Mouse (Mus musculus): ENCODE results near the gene Ofcc1. TPM values are rescaled to one million over a fixed set of nuclear protein-coding genes. Genes with fewer than 3 reads are reported as not detected.

The Ofcc1 gene
- polyA plus RNA-seq, 1 experiment = not detected

GRCm38 (mm10) chr13:40267546-40267945 lies 93.7 kb downstream of the Ofcc1 start:
- WGBS = 90% methylated on average over 9 of the region's 9 CpGs
- Histone ChIP-seq H3K4me1 (ENCODE audit: control insufficient read depth, insufficient read depth, low read length) (no peaks in the 10 kb centered on the region), H3K4me3 (replicated peaks; ENCODE audit: extremely low read depth, low read depth, low read length) (no peak overlapping the region)
- TF ChIP-seq CTCF (IDR thresholded peaks at IDR 0.05; ENCODE audit: insufficient read depth, low read length) = no peak
- no peak for DNase-seq

GRCm38 (mm10) chr13:40263087-40263807 lies 98.0 kb downstream of the Ofcc1 start:
- no peak for DNase-seq
- WGBS = 60% methylated on average over 16 of the region's 16 CpGs
- H3K4me1 ChIP-seq (ENCODE audit: control insufficient read depth, insufficient read depth, low read length) = no peaks in the 10 kb centered on the region
- TF ChIP-seq CTCF (IDR thresholded peaks at IDR 0.05; ENCODE audit: insufficient read depth, low read length) (no peak), POLR2A (IDR thresholded peaks at IDR 0.05; ENCODE audit: borderline replicate concordance, extremely low read depth, low read depth, low read length) (no peak)
- no peak overlapping the region for H3K4me3 ChIP-seq (replicated peaks; ENCODE audit: extremely low read depth, low read depth, low read length)

- DNase-seq = no peak
- Histone ChIP-seq H3K4me1 (ENCODE audit: control insufficient read depth, insufficient read depth, low read length) (no peaks in the 10 kb centered on the region), H3K4me3 (replicated peaks; ENCODE audit: extremely low read depth, low read depth, low read length) (no peak overlapping the region)
- WGBS = 66% methylated on average over 5 of the region's 5 CpGs
- no peak for TF ChIP-seq CTCF (IDR thresholded peaks at IDR 0.05; ENCODE audit: insufficient read depth, low read length)
- TF ChIP-seq POLR2A (IDR thresholded peaks at IDR 0.05; ENCODE audit: borderline replicate concordance, extremely low read depth, low read depth, low read length) = no peak
Observed at GRCm38 (mm10) chr13:40258757-40259156, 102.5 kb downstream of the Ofcc1 start.

GRCm38 (mm10) chr13:40243821-40244220 lies 117.4 kb downstream of the Ofcc1 start:
- no peak overlapping the region for H3K4me3 ChIP-seq (replicated peaks; ENCODE audit: extremely low read depth, low read depth, low read length)
- DNase-seq = no peak
- no peak for TF ChIP-seq CTCF (IDR thresholded peaks at IDR 0.05; ENCODE audit: insufficient read depth, low read length)
- TF ChIP-seq POLR2A (IDR thresholded peaks at IDR 0.05; ENCODE audit: borderline replicate concordance, extremely low read depth, low read depth, low read length) = no peak
- H3K4me1 ChIP-seq (ENCODE audit: control insufficient read depth, insufficient read depth, low read length) = no peaks in the 10 kb centered on the region
- 60% methylated on average over 6 of the region's 6 CpGs for WGBS

- 66% methylated on average over 3 of the region's 3 CpGs for WGBS
- H3K4me3 ChIP-seq (replicated peaks; ENCODE audit: extremely low read depth, low read depth, low read length) = no peak overlapping the region
- DNase-seq = no peak
- no peak for TF ChIP-seq POLR2A (IDR thresholded peaks at IDR 0.05; ENCODE audit: borderline replicate concordance, extremely low read depth, low read depth, low read length)
- no peak for TF ChIP-seq CTCF (IDR thresholded peaks at IDR 0.05; ENCODE audit: insufficient read depth, low read length)
- H3K4me1 ChIP-seq (ENCODE audit: control insufficient read depth, insufficient read depth, low read length) = no peaks in the 10 kb centered on the region
Observed at GRCm38 (mm10) chr13:40236356-40236755, 124.9 kb downstream of the Ofcc1 start.

- DNase-seq = no peak
- WGBS = 81% methylated on average over 9 of the region's 9 CpGs
- TF ChIP-seq POLR2A (IDR thresholded peaks at IDR 0.05; ENCODE audit: borderline replicate concordance, extremely low read depth, low read depth, low read length) (no peak), CTCF (IDR thresholded peaks at IDR 0.05; ENCODE audit: insufficient read depth, low read length) (no peak)
- Histone ChIP-seq H3K4me1 (ENCODE audit: control insufficient read depth, insufficient read depth, low read length) (no peaks in the 10 kb centered on the region), H3K4me3 (replicated peaks; ENCODE audit: extremely low read depth, low read depth, low read length) (no peak overlapping the region)
Observed at GRCm38 (mm10) chr13:40208314-40208713, 152.9 kb downstream of the Ofcc1 start.

- Histone ChIP-seq H3K4me1 (ENCODE audit: control insufficient read depth, insufficient read depth, low read length) (no peaks in the 10 kb centered on the region), H3K4me3 (replicated peaks; ENCODE audit: extremely low read depth, low read depth, low read length) (no peak overlapping the region)
- no peak for DNase-seq
- WGBS = 81% methylated on average over 3 of the region's 3 CpGs
- TF ChIP-seq CTCF (IDR thresholded peaks at IDR 0.05; ENCODE audit: insufficient read depth, low read length) = no peak
- no peak for TF ChIP-seq POLR2A (IDR thresholded peaks at IDR 0.05; ENCODE audit: borderline replicate concordance, extremely low read depth, low read depth, low read length)
Observed at GRCm38 (mm10) chr13:40181786-40182185, 179.5 kb downstream of the Ofcc1 start.

GRCm38 (mm10) chr13:40171775-40172174 lies 189.5 kb downstream of the Ofcc1 start:
- DNase-seq = no peak
- 80% methylated on average over 4 of the region's 4 CpGs for WGBS
- Histone ChIP-seq H3K4me3 (replicated peaks; ENCODE audit: extremely low read depth, low read depth, low read length) (no peak overlapping the region), H3K4me1 (ENCODE audit: control insufficient read depth, insufficient read depth, low read length) (no peaks in the 10 kb centered on the region)
- TF ChIP-seq CTCF (IDR thresholded peaks at IDR 0.05; ENCODE audit: insufficient read depth, low read length) (no peak), POLR2A (IDR thresholded peaks at IDR 0.05; ENCODE audit: borderline replicate concordance, extremely low read depth, low read depth, low read length) (no peak)

- Histone ChIP-seq H3K4me1 (ENCODE audit: control insufficient read depth, insufficient read depth, low read length) (no peaks in the 10 kb centered on the region), H3K4me3 (replicated peaks; ENCODE audit: extremely low read depth, low read depth, low read length) (no peak overlapping the region)
- no peak for DNase-seq
- WGBS = 34% methylated on average over 7 of the region's 7 CpGs
- no peak for TF ChIP-seq POLR2A (IDR thresholded peaks at IDR 0.05; ENCODE audit: borderline replicate concordance, extremely low read depth, low read depth, low read length)
- no peak for TF ChIP-seq CTCF (IDR thresholded peaks at IDR 0.05; ENCODE audit: insufficient read depth, low read length)
Observed at GRCm38 (mm10) chr13:40167871-40168270, 193.4 kb downstream of the Ofcc1 start.

GRCm38 (mm10) chr13:40155466-40155865 lies 205.8 kb downstream of the Ofcc1 start:
- no peak for DNase-seq
- Histone ChIP-seq H3K4me1 (ENCODE audit: control insufficient read depth, insufficient read depth, low read length) (no peaks in the 10 kb centered on the region), H3K4me3 (replicated peaks; ENCODE audit: extremely low read depth, low read depth, low read length) (no peak overlapping the region)
- no peak for TF ChIP-seq POLR2A (IDR thresholded peaks at IDR 0.05; ENCODE audit: borderline replicate concordance, extremely low read depth, low read depth, low read length)
- TF ChIP-seq CTCF (IDR thresholded peaks at IDR 0.05; ENCODE audit: insufficient read depth, low read length) = no peak
- 69% methylated on average over 3 of the region's 3 CpGs for WGBS
